ENCODE assay signal across 22 mouse cellular contexts in the genomic region with DNA sequence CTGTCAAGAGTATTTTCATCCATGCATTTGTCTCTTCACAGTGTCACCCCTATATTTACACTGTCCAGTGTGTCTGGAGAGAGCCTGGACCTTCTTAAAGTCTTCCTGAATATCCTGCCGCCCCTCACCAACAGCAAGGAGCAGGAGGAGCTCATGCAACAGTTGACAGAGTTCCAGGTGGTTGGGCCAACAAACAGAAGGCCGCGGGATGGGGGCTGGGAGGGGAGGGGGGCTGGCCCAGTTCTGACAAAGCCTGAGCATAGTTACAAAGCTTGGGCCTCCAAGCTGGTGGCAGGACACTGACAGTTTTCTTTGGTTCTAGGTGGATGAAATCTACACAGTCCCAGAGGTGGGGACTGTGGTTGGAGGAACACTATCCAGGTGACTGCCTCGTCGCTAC. TPM values are rescaled to one million over a fixed set of nuclear protein-coding genes. Genes with fewer than 3 reads are reported as not detected.
DNase-seq lines count a peak whose midpoint lies in the region; ATAC-seq and TF ChIP-seq lines count a peak whose summit lies in the region.
"Had no signal": no experiment of that assay in that cellular context is flagged by ENCODE, and none has a peak within 500 bp of the region (broad histone marks: within the 10 kb centered on the region; RNA-seq: fewer than 3 reads in every experiment).

No protein-coding gene starts in this region.

- peak overlapping the region; percentile 28; the same call in 1 of the 2 replicates for H3K9ac ChIP-seq in hindbrain, postnatal 0 days (replicated peaks; ENCODE audit: low read length)
- no peak overlapping the region for H3K9ac ChIP-seq in hindbrain, embryonic 14.5 days
- H3K9ac ChIP-seq in liver, embryonic 13.5 days = no peak overlapping the region
- H3K9ac ChIP-seq: forebrain, embryonic 13.5 days; forebrain, postnatal 0 days; heart, embryonic 13.5 days; hindbrain, embryonic 13.5 days had no signal

- no peaks in the 10 kb centered on the region for H3K9me3 ChIP-seq in heart, embryonic 10.5 days
- no peaks in the 10 kb centered on the region for H3K9me3 ChIP-seq in hindbrain, postnatal 0 days (ENCODE audit: low read length)
- H3K9me3 ChIP-seq in hindbrain, embryonic 14.5 days (ENCODE audit: control insufficient read depth, low read length) = no peaks in the 10 kb centered on the region
- no peaks in the 10 kb centered on the region for H3K9me3 ChIP-seq in liver, embryonic 13.5 days (replicated peaks)
- H3K9me3 ChIP-seq: embryonic facial prominence, embryonic 10.5 days; forebrain, embryonic 13.5 days; G1E; heart, embryonic 13.5 days; hindbrain, embryonic 13.5 days had no signal

- peak overlapping the region; percentile 42; the same call in 1 of the 2 replicates for H3K27ac ChIP-seq in heart, embryonic 10.5 days
- no peak overlapping the region for H3K27ac ChIP-seq in hindbrain, postnatal 0 days
- no peak overlapping the region for H3K27ac ChIP-seq in hindbrain, embryonic 14.5 days
- H3K27ac ChIP-seq in liver, embryonic 13.5 days = 0 out of 2 replicates have a peak overlapping the region, but pooled peaks have one; percentile 4
- H3K27ac ChIP-seq: embryonic facial prominence, embryonic 10.5 days; forebrain, embryonic 13.5 days; heart, embryonic 13.5 days; hindbrain, embryonic 13.5 days had no signal

- 81% methylated on average over 5 of the region's 5 CpGs for WGBS in heart, embryonic 10.5 days
- 81% methylated on average over 5 of the region's 5 CpGs for WGBS in hindbrain, postnatal 0 days
- WGBS in hindbrain, embryonic 14.5 days = 89% methylated on average over 5 of the region's 5 CpGs
- WGBS in liver, embryonic 13.5 days (ENCODE audit: insufficient replicate concordance) = 79% methylated on average over 5 of the region's 5 CpGs

- H3K4me1 ChIP-seq in heart, embryonic 10.5 days = peaks cover 32% of the 10 kb centered on the region
- peaks cover 3% of the 10 kb centered on the region; the same call in 1 of the 2 replicates for H3K4me1 ChIP-seq in hindbrain, postnatal 0 days (ENCODE audit: insufficient read depth, low read length)
- H3K4me1 ChIP-seq in hindbrain, embryonic 14.5 days (replicated peaks; ENCODE audit: control insufficient read depth, insufficient read depth, low read length) = peaks cover 9% of the 10 kb centered on the region
- H3K4me1 ChIP-seq in liver, embryonic 13.5 days (replicated peaks) = peaks cover 37% of the 10 kb centered on the region

- H3K36me3 ChIP-seq in heart, embryonic 10.5 days = peaks cover 82% of the 10 kb centered on the region
- peaks cover 43% of the 10 kb centered on the region for H3K36me3 ChIP-seq in hindbrain, postnatal 0 days (ENCODE audit: insufficient read depth, low read length)
- H3K36me3 ChIP-seq in hindbrain, embryonic 14.5 days (replicated peaks; ENCODE audit: control insufficient read depth, insufficient read depth) = peaks cover 75% of the 10 kb centered on the region
- H3K36me3 ChIP-seq in liver, embryonic 13.5 days = peaks cover 98% of the 10 kb centered on the region

- no peak for TF ChIP-seq CTCF in hindbrain, postnatal 0 days (IDR thresholded peaks at IDR 0.05; ENCODE audit: low read depth)

- no peak overlapping the region for H3K4me3 ChIP-seq in heart, embryonic 10.5 days
- no peak overlapping the region for H3K4me3 ChIP-seq in hindbrain, postnatal 0 days (ENCODE audit: low read length)
- H3K4me3 ChIP-seq in hindbrain, embryonic 14.5 days (replicated peaks; ENCODE audit: low read length) = no peak overlapping the region
- H3K4me3 ChIP-seq in liver, embryonic 13.5 days (replicated peaks) = no peak overlapping the region
- H3K4me3 ChIP-seq: embryonic facial prominence, embryonic 10.5 days; forebrain, embryonic 13.5 days; heart, embryonic 13.5 days; hindbrain, embryonic 13.5 days had no signal

- no peaks in the 10 kb centered on the region for H3K27me3 ChIP-seq in heart, embryonic 10.5 days (ENCODE audit: insufficient read depth, poor library complexity, severe bottlenecking)
- no peaks in the 10 kb centered on the region for H3K27me3 ChIP-seq in hindbrain, postnatal 0 days (ENCODE audit: insufficient read depth, low read length)
- H3K27me3 ChIP-seq in hindbrain, embryonic 14.5 days (ENCODE audit: control insufficient read depth, insufficient read depth, low read length) = no peaks in the 10 kb centered on the region
- H3K27me3 ChIP-seq in liver, embryonic 13.5 days = no peaks in the 10 kb centered on the region
- H3K27me3 ChIP-seq: forebrain, embryonic 13.5 days; heart, embryonic 13.5 days; hindbrain, embryonic 13.5 days had no signal

- ATAC-seq in hindbrain, postnatal 0 days = no peak
- no peak for ATAC-seq in hindbrain, embryonic 14.5 days (ENCODE audit: low FRiP score)
- no peak for ATAC-seq in liver, embryonic 13.5 days (ENCODE audit: low read depth)
- ATAC-seq: CD4-positive, CD25-positive, alpha-beta regulatory T cell, adult 4 months; forebrain, embryonic 13.5 days; forebrain, postnatal 0 days; intestine, embryonic 16.5 days had no signal

- peak; percentile 72 to 75 for DNase-seq in cerebellum, postnatal 10 days
- no peak for DNase-seq in cerebellum, postnatal 4 days (ENCODE audit: low spot score in 2 of 2)
- no peak for DNase-seq in heart, embryonic 10.5 days (ENCODE audit: low spot score)
- DNase-seq in heart, postnatal 4 days = no peak
- DNase-seq in hindbrain, postnatal 0 days (ENCODE audit: low spot score) = no peak
- DNase-seq in hindbrain, embryonic 14.5 days (ENCODE audit: low spot score) = no peak
- no peak for DNase-seq in liver, embryonic 13.5 days
- no peak for DNase-seq in liver
- DNase-seq: adrenal gland, adult 8-10 months; B cell, adult 2 months; cerebellum, adult 11 months; cerebellum, adult 8-10 months; cerebellum, postnatal 36 days; forebrain, postnatal 0 days; gastrocnemius, postnatal 36 days had no signal

- no peak overlapping the region for H3K4me2 ChIP-seq in hindbrain, postnatal 0 days (ENCODE audit: low read depth, low read length)
- no peak overlapping the region for H3K4me2 ChIP-seq in hindbrain, embryonic 14.5 days (replicated peaks)
- no peak overlapping the region for H3K4me2 ChIP-seq in liver, embryonic 13.5 days
- H3K4me2 ChIP-seq: forebrain, embryonic 13.5 days; heart, embryonic 13.5 days; hindbrain, embryonic 13.5 days had no signal

RNA-seq across cellular contexts. Expression of gene Gtpbp2, which starts 5.4 kb away (rescaled TPM):
- polyA plus RNA-seq in heart, embryonic 10.5 days (2016; fragmentation: Nextera tagmentation; extraction: Ambion mirVana) = 32.3 and 34.9 TPM in 2 replicates
- total RNA-seq in heart, postnatal 4 days (2021) = 10 to 100 TPM; 78.1 to 84.9 TPM
- total RNA-seq in hindbrain, postnatal 0 days (2014; rRNA removed) = 68.0 and 94.8 TPM in 2 replicates
- polyA plus RNA-seq in hindbrain, postnatal 0 days (2015; fragmentation: Nextera tagmentation; extraction: Ambion mirVana) = 25.8 and 27.9 TPM in 2 replicates
- polyA plus RNA-seq in hindbrain, embryonic 14.5 days (2014; fragmentation: Nextera tagmentation; extraction: Ambion mirVana) = 25.7 and 29.9 TPM in 2 replicates
- 25.7 and 27.0 TPM in 2 replicates for polyA plus RNA-seq in liver, embryonic 13.5 days (2015; fragmentation: Nextera tagmentation; extraction: Ambion mirVana)

RNA-seq across cellular contexts. Expression of gene Mad2l1bp, which starts 12.9 kb away (rescaled TPM):
- 39.9 and 41.6 TPM in 2 replicates for polyA plus RNA-seq in heart, embryonic 10.5 days (2016; fragmentation: Nextera tagmentation; extraction: Ambion mirVana)
- 10 to 100 TPM; 16.2 to 17.5 TPM for total RNA-seq in heart, postnatal 4 days (2021)
- 10.2 and 16.2 TPM in 2 replicates for total RNA-seq in hindbrain, postnatal 0 days (2014; rRNA removed)
- 17.2 and 17.5 TPM in 2 replicates for polyA plus RNA-seq in hindbrain, postnatal 0 days (2015; fragmentation: Nextera tagmentation; extraction: Ambion mirVana)
- 19.6 and 21.9 TPM in 2 replicates for polyA plus RNA-seq in hindbrain, embryonic 14.5 days (2014; fragmentation: Nextera tagmentation; extraction: Ambion mirVana)
- polyA plus RNA-seq in liver, embryonic 13.5 days (2015; fragmentation: Nextera tagmentation; extraction: Ambion mirVana) = 44.4 and 46.9 TPM in 2 replicates

RNA-seq across cellular contexts. Expression of gene Rsph9, which starts 22.3 kb away (rescaled TPM):
- 5.1 and 7.3 TPM in 2 replicates for polyA plus RNA-seq in heart, embryonic 10.5 days (2016; fragmentation: Nextera tagmentation; extraction: Ambion mirVana)
- total RNA-seq in heart, postnatal 4 days (2021) = 1 to 10 TPM; 1.5 to 2.8 TPM
- 50.7 and 54.3 TPM in 2 replicates for total RNA-seq in hindbrain, postnatal 0 days (2014; rRNA removed)
- 74.7 and 80.0 TPM in 2 replicates for polyA plus RNA-seq in hindbrain, postnatal 0 days (2015; fragmentation: Nextera tagmentation; extraction: Ambion mirVana)
- 50.3 and 52.5 TPM in 2 replicates for polyA plus RNA-seq in hindbrain, embryonic 14.5 days (2014; fragmentation: Nextera tagmentation; extraction: Ambion mirVana)
- 0.72 and 0.96 TPM in 2 replicates for polyA plus RNA-seq in liver, embryonic 13.5 days (2015; fragmentation: Nextera tagmentation; extraction: Ambion mirVana)
- total RNA-seq: G1E had no signal
- polyA plus RNA-seq: G1E had no signal

RNA-seq across cellular contexts. Expression of gene Polh, which starts 36.2 kb away (rescaled TPM):
- 8.3 and 12.2 TPM in 2 replicates for polyA plus RNA-seq in heart, embryonic 10.5 days (2016; fragmentation: Nextera tagmentation; extraction: Ambion mirVana)
- total RNA-seq in heart, postnatal 4 days (2021) = 10 to 100 TPM; 20.3 to 21.7 TPM
- total RNA-seq in hindbrain, postnatal 0 days (2014; rRNA removed) = 9.7 and 10.5 TPM in 2 replicates
- polyA plus RNA-seq in hindbrain, postnatal 0 days (2015; fragmentation: Nextera tagmentation; extraction: Ambion mirVana) = 4.7 and 5.5 TPM in 2 replicates
- polyA plus RNA-seq in hindbrain, embryonic 14.5 days (2014; fragmentation: Nextera tagmentation; extraction: Ambion mirVana) = 5.5 and 6.4 TPM in 2 replicates
- 19.0 and 23.9 TPM in 2 replicates for polyA plus RNA-seq in liver, embryonic 13.5 days (2015; fragmentation: Nextera tagmentation; extraction: Ambion mirVana)

RNA-seq across cellular contexts. Expression of gene Xpo5, which starts 36.3 kb away (rescaled TPM):
- polyA plus RNA-seq in heart, embryonic 10.5 days (2016; fragmentation: Nextera tagmentation; extraction: Ambion mirVana) = 33.5 and 42.8 TPM in 2 replicates
- 10 to 100 TPM; 26.9 to 28.7 TPM for total RNA-seq in heart, postnatal 4 days (2021)
- 54.5 and 56.9 TPM in 2 replicates for total RNA-seq in hindbrain, postnatal 0 days (2014; rRNA removed)
- polyA plus RNA-seq in hindbrain, postnatal 0 days (2015; fragmentation: Nextera tagmentation; extraction: Ambion mirVana) = 23.8 and 23.9 TPM in 2 replicates
- 43.4 and 44.4 TPM in 2 replicates for polyA plus RNA-seq in hindbrain, embryonic 14.5 days (2014; fragmentation: Nextera tagmentation; extraction: Ambion mirVana)
- 19.0 and 23.5 TPM in 2 replicates for polyA plus RNA-seq in liver, embryonic 13.5 days (2015; fragmentation: Nextera tagmentation; extraction: Ambion mirVana)

Comparison
In these comparisons a context has a peak if more than half of its experiments do, and no peak if none do; other contexts are left out.
1. DNase-seq: peak in cerebellum, postnatal 10 days (2 of 2); none in cerebellum, postnatal 4 days (0 of 2), heart, embryonic 10.5 days (single experiment), heart, postnatal 4 days (single experiment), hindbrain, postnatal 0 days (single experiment), hindbrain, embryonic 14.5 days (single experiment), liver, embryonic 13.5 days (single experiment) and liver (single experiment).
2. H3K27ac ChIP-seq: peak in heart, embryonic 10.5 days (single experiment) and liver, embryonic 13.5 days (single experiment); none in hindbrain, postnatal 0 days (single experiment) and hindbrain, embryonic 14.5 days (single experiment).